Mouse (Mus musculus) kidney, embryonic 15.5 days (tissue): ENCODE results near the gene Tgif2. TPM values are rescaled to one million over a fixed set of nuclear protein-coding genes. Genes with fewer than 3 reads are reported as not detected.
"Not testable (repeated sequence)": the region's sequence is repeated elsewhere in the genome, so short reads cannot be mapped to it uniquely, and the experiment has no call there.

ENCODE experiments used
- ATAC-seq: fragments of 200-750 bp; cut with Nextera tagmentation; replicated peaks from 2 replicates; pipeline ENCODE4 v1.8.0; 2017; ENCODE audit warnings: moderate TSS enrichment; ENCODE audit not compliant: low FRiP score
- H3K27ac ChIP-seq: fragments of 300-500 bp; sonication (generic); 2 replicates; pipeline ENCODE4 v1.5.1; 2015; ENCODE audit warnings: mild to moderate bottlenecking, inconsistent platforms
- H3K27me3 ChIP-seq: fragments of 300-500 bp; sonication (generic); 2 replicates; pipeline ENCODE4 v1.6.1; 2015; ENCODE audit warnings: inconsistent platforms
- H3K36me3 ChIP-seq: fragments of 300-500 bp; sonication (generic); 2 replicates; pipeline ENCODE4 v1.6.1; 2015; ENCODE audit warnings: inconsistent platforms
- H3K4me1 ChIP-seq: fragments of 300-500 bp; sonication (generic); 2 replicates; pipeline ENCODE4 v1.6.1; 2015; ENCODE audit warnings: inconsistent platforms
- H3K4me2 ChIP-seq: fragments of 300-500 bp; sonication (generic); 2 replicates; pipeline ENCODE4 v1.6.1; 2015; ENCODE audit warnings: moderate library complexity, mild to moderate bottlenecking, inconsistent platforms
- H3K4me3 ChIP-seq: fragments of 300-500 bp; sonication (generic); replicated peaks from 2 replicates; pipeline ENCODE4 v1.5.1; 2015; ENCODE audit warnings: mild to moderate bottlenecking, inconsistent platforms
- H3K9ac ChIP-seq: fragments of 300-500 bp; sonication (generic); 2 replicates; pipeline ENCODE4 v1.6.1; 2015; ENCODE audit warnings: mild to moderate bottlenecking, inconsistent platforms
- H3K9me3 ChIP-seq: fragments of 300-500 bp; sonication (generic); replicated peaks from 2 replicates; pipeline ENCODE4 v1.6.1; 2016; ENCODE audit warnings: inconsistent platforms
- WGBS: fragments of 180-500 bp; shearing (Covaris S2); methylation state at CpG from one replicate; pipeline ENCODE4 v1.1.7; 2015; ENCODE audit warnings: mixed read lengths; 5-methylcytosine and 5-hydroxymethylcytosine counted together
- polyA plus RNA-seq: library from polyadenylated mRNA; unstranded; fragments of >200 nt; fragmentation: Nextera tagmentation; extraction: Ambion mirVana; gene quantifications from 2 replicates; pipeline ENCODE4 v1.2.1, GENCODE M21; 2015

The Tgif2 gene
- polyA plus RNA-seq, 1 experiment from 2014 or later, result 68.5 TPM

- Histone ChIP-seq H3K27ac (no peak overlapping the region), H3K36me3 (no peaks in the 10 kb centered on the region), H3K9me3 (no peaks in the 10 kb centered on the region), H3K27me3 (peaks cover 3% of the 10 kb centered on the region; the same call in 1 of the 2 replicates), H3K4me2 (no peak overlapping the region), H3K9ac (no peak overlapping the region), H3K4me3 (no peak overlapping the region), H3K4me1 (no peaks in the 10 kb centered on the region)
- no peak for ATAC-seq
- WGBS, result 69% methylated on average over 2 of the region's 2 CpGs
Measured at GRCm38 (mm10) chr2:156901344-156901743, 61.5 kb downstream of the Tgif2 start.

GRCm38 (mm10) chr2:156901883-156902282 is 62.1 kb downstream of the Tgif2 start:
- no peak for ATAC-seq

GRCm38 (mm10) chr2:156902411-156902810 is 62.6 kb downstream of the Tgif2 start:
- H3K4me3 ChIP-seq, H3K9me3 ChIP-seq, ATAC-seq, H3K27me3 ChIP-seq, H3K4me2 ChIP-seq, H3K9ac ChIP-seq, H3K4me1 ChIP-seq, H3K27ac ChIP-seq, H3K36me3 ChIP-seq: not testable (repeated sequence)
- WGBS, result 78% methylated on average over 4 of the region's 4 CpGs

More at GRCm38 (mm10) chr2:156901883-156902282, 62.1 kb downstream of the Tgif2 start:
- Histone ChIP-seq H3K9ac (no peak overlapping the region), H3K36me3 (no peaks in the 10 kb centered on the region), H3K4me2 (no peak overlapping the region), H3K4me1 (no peaks in the 10 kb centered on the region), H3K4me3 (no peak overlapping the region), H3K27ac (no peak overlapping the region), H3K27me3 (peaks cover 3% of the 10 kb centered on the region; the same call in 1 of the 2 replicates), H3K9me3 (no peaks in the 10 kb centered on the region)
- 76% methylated on average over 6 of the region's 6 CpGs for WGBS

- Histone ChIP-seq H3K9me3 (no peaks in the 10 kb centered on the region), H3K27me3 (peaks cover 3% of the 10 kb centered on the region; the same call in 1 of the 2 replicates), H3K36me3 (no peaks in the 10 kb centered on the region), H3K27ac (no peak overlapping the region), H3K4me2 (no peak overlapping the region), H3K4me1 (peaks cover 3% of the 10 kb centered on the region; the same call in 1 of the 2 replicates), H3K4me3 (no peak overlapping the region), H3K9ac (no peak overlapping the region)
- ATAC-seq, result no peak
- WGBS, result 49% methylated on average over 2 of the region's 2 CpGs
Measured at GRCm38 (mm10) chr2:156903367-156903766, 63.6 kb downstream of the Tgif2 start.

Other genes with a start within 250 kb of the Tgif2 start
- 60.5 and 70.0 TPM in 2 replicates for gene Dlgap4, start 226.3 kb upstream of the Tgif2 start, polyA plus RNA-seq
- gene Myl9, start 64.6 kb upstream of the Tgif2 start, polyA plus RNA-seq, result 305 and 466 TPM in 2 replicates
- 8.6 and 9.8 TPM in 2 replicates for gene 4930518I15Rik, start 17.9 kb downstream of the Tgif2 start, polyA plus RNA-seq
- 174 and 181 TPM in 2 replicates for gene Rab5if, start 23.1 kb downstream of the Tgif2 start, polyA plus RNA-seq
- 0.22 and 0.30 TPM in 2 replicates for gene Sla2, start 47.2 kb downstream of the Tgif2 start, polyA plus RNA-seq
- gene Ndrg3, start 152.0 kb downstream of the Tgif2 start, polyA plus RNA-seq, result 46.9 and 49.8 TPM in 2 replicates
- 37.6 and 39.6 TPM in 2 replicates for gene Dsn1, start 167.1 kb downstream of the Tgif2 start, polyA plus RNA-seq
- gene Soga1, start 239.2 kb downstream of the Tgif2 start, polyA plus RNA-seq, result 3.5 and 4.2 TPM in 2 replicates
- gene Tldc2, start 247.0 kb downstream of the Tgif2 start, polyA plus RNA-seq, result 0.27 TPM in 1 of 2 replicates, not detected in the other